8 mouse cellular contexts compared by ENCODE assay signal in the genomic region with DNA sequence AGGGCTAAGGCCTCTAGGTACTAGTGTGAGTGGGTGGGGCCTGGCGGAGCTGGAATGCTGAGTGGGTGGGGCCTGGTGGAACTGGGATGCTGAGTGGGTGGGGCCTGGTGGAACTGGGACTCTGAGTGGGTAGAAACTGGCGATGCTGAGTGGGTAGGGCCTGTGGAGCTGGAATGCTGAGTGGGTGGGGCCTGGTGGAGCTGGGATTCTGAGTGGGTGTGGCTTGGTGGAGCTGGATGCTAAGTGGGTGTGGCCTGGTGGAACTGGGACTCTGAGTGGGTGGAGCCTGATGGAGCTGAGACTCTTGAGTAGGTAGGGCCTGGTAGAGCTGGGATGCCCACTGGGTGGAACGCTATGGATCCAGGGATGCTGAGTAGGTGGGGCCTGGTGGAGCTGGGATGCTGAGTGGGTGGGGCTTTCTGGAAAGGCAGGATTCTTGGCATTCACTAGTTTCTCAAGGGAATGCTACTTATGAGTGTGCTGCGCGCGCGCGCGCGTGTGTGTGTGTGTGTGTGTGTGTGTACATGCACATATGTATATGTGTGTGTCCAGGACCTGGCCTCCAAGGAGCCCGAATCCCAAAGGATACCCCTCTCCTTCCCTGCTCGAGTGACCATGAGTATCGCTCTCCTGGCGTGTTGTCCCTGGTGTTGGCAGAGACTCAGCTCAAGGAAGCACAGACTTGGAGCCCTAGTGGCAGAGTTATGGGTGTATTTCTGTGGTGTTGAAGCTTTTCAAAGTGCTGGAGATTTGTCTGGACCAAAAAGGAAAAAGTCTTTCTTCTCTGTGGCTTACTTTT.
DNase-seq lines count a peak whose midpoint lies in the region; ATAC-seq lines count a peak whose summit lies in the region.

No protein-coding gene starts in this region.

- no peaks in the 10 kb centered on the region for H3K36me3 ChIP-seq in forebrain, embryonic 10.5 days (replicated peaks)
- H3K36me3 ChIP-seq in forebrain, embryonic 14.5 days (ENCODE audit: control insufficient read depth, insufficient read depth, low read length), result no peaks in the 10 kb centered on the region
- no peaks in the 10 kb centered on the region for H3K36me3 ChIP-seq in midbrain, embryonic 11.5 days (ENCODE audit: control insufficient read depth, insufficient read depth, low read length)
- H3K36me3 ChIP-seq in midbrain, embryonic 15.5 days (replicated peaks), result no peaks in the 10 kb centered on the region
- H3K36me3 ChIP-seq in heart, embryonic 12.5 days, result no peaks in the 10 kb centered on the region
- no peaks in the 10 kb centered on the region for H3K36me3 ChIP-seq in lung, embryonic 16.5 days (ENCODE audit: control insufficient read depth, insufficient read depth, low read length)

- H3K9ac ChIP-seq in forebrain, embryonic 14.5 days (ENCODE audit: low read length), result no peak overlapping the region
- H3K9ac ChIP-seq in midbrain, embryonic 11.5 days (ENCODE audit: low read length), result no peak overlapping the region
- no peak overlapping the region for H3K9ac ChIP-seq in midbrain, embryonic 15.5 days
- H3K9ac ChIP-seq in heart, embryonic 12.5 days, result no peak overlapping the region
- no peak overlapping the region for H3K9ac ChIP-seq in lung, embryonic 16.5 days (ENCODE audit: low read length)

- H3K9me3 ChIP-seq in forebrain, embryonic 10.5 days, result no peaks in the 10 kb centered on the region
- no peaks in the 10 kb centered on the region for H3K9me3 ChIP-seq in forebrain, embryonic 14.5 days (replicated peaks; ENCODE audit: control insufficient read depth, low read length)
- no peaks in the 10 kb centered on the region for H3K9me3 ChIP-seq in midbrain, embryonic 11.5 days (ENCODE audit: control insufficient read depth, low read length)
- H3K9me3 ChIP-seq in midbrain, embryonic 15.5 days, result no peaks in the 10 kb centered on the region
- no peaks in the 10 kb centered on the region for H3K9me3 ChIP-seq in heart, embryonic 12.5 days (replicated peaks)
- no peaks in the 10 kb centered on the region for H3K9me3 ChIP-seq in lung, embryonic 16.5 days (ENCODE audit: control insufficient read depth, low read length)

- H3K4me3 ChIP-seq in forebrain, embryonic 10.5 days, result no peak overlapping the region
- no peak overlapping the region for H3K4me3 ChIP-seq in forebrain, embryonic 14.5 days (ENCODE audit: low read depth, low read length)
- H3K4me3 ChIP-seq in midbrain, embryonic 11.5 days (ENCODE audit: low read depth, low read length), result no peak overlapping the region
- H3K4me3 ChIP-seq in midbrain, embryonic 15.5 days, result no peak overlapping the region
- no peak overlapping the region for H3K4me3 ChIP-seq in heart, embryonic 12.5 days
- no peak overlapping the region for H3K4me3 ChIP-seq in lung, embryonic 16.5 days (ENCODE audit: low read length)

- no peak for ATAC-seq in forebrain, embryonic 14.5 days
- ATAC-seq in midbrain, embryonic 11.5 days (ENCODE audit: low FRiP score), result no peak
- no peak for ATAC-seq in midbrain, embryonic 15.5 days (replicated peaks)
- peak; percentile 16; the same call in 1 of the 2 replicates for ATAC-seq in heart, embryonic 12.5 days (ENCODE audit: insufficient number of reproducible peaks, low FRiP score)
- ATAC-seq in lung, embryonic 16.5 days (ENCODE audit: low read depth), result peak; percentile 13; the same call in 1 of the 2 replicates
- ATAC-seq in cerebellum, adult (ENCODE audit: insufficient number of reproducible peaks, low FRiP score, low TSS enrichment), result no peak

- H3K4me1 ChIP-seq in forebrain, embryonic 10.5 days, result peaks cover 93% of the 10 kb centered on the region
- peaks cover 85% of the 10 kb centered on the region for H3K4me1 ChIP-seq in forebrain, embryonic 14.5 days (ENCODE audit: control insufficient read depth, insufficient read depth, low read length)
- peaks cover 81% of the 10 kb centered on the region for H3K4me1 ChIP-seq in midbrain, embryonic 11.5 days (ENCODE audit: control insufficient read depth, insufficient read depth, low read length)
- peaks cover 93% of the 10 kb centered on the region for H3K4me1 ChIP-seq in midbrain, embryonic 15.5 days
- H3K4me1 ChIP-seq in heart, embryonic 12.5 days (replicated peaks), result peaks cover 92% of the 10 kb centered on the region
- H3K4me1 ChIP-seq in lung, embryonic 16.5 days (replicated peaks; ENCODE audit: control insufficient read depth, insufficient read depth, low read length), result peaks cover 56% of the 10 kb centered on the region

- 60% methylated on average over 14 of the region's 14 CpGs for WGBS in forebrain, embryonic 10.5 days
- 59% methylated on average over 14 of the region's 14 CpGs for WGBS in forebrain, embryonic 14.5 days
- WGBS in midbrain, embryonic 11.5 days, result 52% methylated on average over 14 of the region's 14 CpGs
- WGBS in midbrain, embryonic 15.5 days, result 65% methylated on average over 14 of the region's 14 CpGs
- WGBS in heart, embryonic 12.5 days, result 65% methylated on average over 14 of the region's 14 CpGs
- whole genome bisulfite sequencing in lung, embryonic 16.5 days, result 65% methylated on average over 14 of the region's 14 CpGs

- peaks cover 99% of the 10 kb centered on the region for H3K27me3 ChIP-seq in forebrain, embryonic 10.5 days (ENCODE audit: poor library complexity, severe bottlenecking)
- H3K27me3 ChIP-seq in forebrain, embryonic 14.5 days (replicated peaks; ENCODE audit: control insufficient read depth, insufficient read depth, low read length), result no peaks in the 10 kb centered on the region
- H3K27me3 ChIP-seq in midbrain, embryonic 11.5 days (ENCODE audit: control insufficient read depth, insufficient read depth, low read length), result no peaks in the 10 kb centered on the region; the same call in none of the 2 replicates
- no peaks in the 10 kb centered on the region for H3K27me3 ChIP-seq in midbrain, embryonic 15.5 days (replicated peaks)
- no peaks in the 10 kb centered on the region for H3K27me3 ChIP-seq in heart, embryonic 12.5 days (replicated peaks)
- no peaks in the 10 kb centered on the region for H3K27me3 ChIP-seq in lung, embryonic 16.5 days (ENCODE audit: control insufficient read depth, insufficient read depth, low read depth, low read length)

- no peak for DNase-seq in forebrain, embryonic 10.5 days (ENCODE audit: extremely low spot score, low spot score)
- no peak for DNase-seq in forebrain, embryonic 14.5 days (ENCODE audit: low spot score)
- no peak for DNase-seq in midbrain, embryonic 11.5 days (ENCODE audit: low spot score, missing footprints)
- DNase-seq in frontal cortex, postnatal 36 days (ENCODE audit: low spot score in 2 of 2), result no peak

- no peak overlapping the region for H3K4me2 ChIP-seq in forebrain, embryonic 14.5 days (ENCODE audit: low read length)
- no peak overlapping the region for H3K4me2 ChIP-seq in midbrain, embryonic 11.5 days
- H3K4me2 ChIP-seq in midbrain, embryonic 15.5 days, result no peak overlapping the region
- no peak overlapping the region for H3K4me2 ChIP-seq in heart, embryonic 12.5 days
- no peak overlapping the region for H3K4me2 ChIP-seq in lung, embryonic 16.5 days (ENCODE audit: low read depth, low read length)

- peak overlapping the region; percentile 36; the same call in 1 of the 2 replicates for H3K27ac ChIP-seq in forebrain, embryonic 10.5 days
- H3K27ac ChIP-seq in forebrain, embryonic 14.5 days (ENCODE audit: low read depth, low read length), result no peak overlapping the region
- H3K27ac ChIP-seq in midbrain, embryonic 11.5 days (ENCODE audit: low read depth, low read length), result 0 out of 2 replicates have a peak overlapping the region, but pooled peaks have one; percentile 14
- H3K27ac ChIP-seq in midbrain, embryonic 15.5 days, result no peak overlapping the region
- H3K27ac ChIP-seq in heart, embryonic 12.5 days (ENCODE audit: poor library complexity, severe bottlenecking), result no peak overlapping the region
- no peak overlapping the region for H3K27ac ChIP-seq in lung, embryonic 16.5 days (ENCODE audit: low read length)

Comparison
In these comparisons a context has a peak if more than half of its experiments do, and no peak if none do; other contexts are left out.
1. H3K27ac ChIP-seq: peak in forebrain, embryonic 10.5 days (single experiment) and midbrain, embryonic 11.5 days (single experiment); none in forebrain, embryonic 14.5 days (single experiment), midbrain, embryonic 15.5 days (single experiment), heart, embryonic 12.5 days (single experiment) and lung, embryonic 16.5 days (single experiment).
2. ATAC-seq: peak in heart, embryonic 12.5 days (single experiment) and lung, embryonic 16.5 days (single experiment); none in forebrain, embryonic 14.5 days (single experiment), midbrain, embryonic 11.5 days (single experiment), midbrain, embryonic 15.5 days (single experiment) and cerebellum, adult (single experiment).